Mouse (Mus musculus) lung, postnatal 0 days (tissue): Measurements from ENCODE around the gene Pakap.

Experiments used
- CTCF ChIP-seq: IDR thresholded peaks from 2 replicates; pipeline ENCODE4 v1.5.1; 2016; ENCODE audit warnings: antibody characterized with exemption, mild to moderate bottlenecking
- EP300 ChIP-seq: IDR thresholded peaks from 2 replicates; pipeline ENCODE4 v1.6.1; 2016; ENCODE audit warnings: antibody characterized with exemption, mild to moderate bottlenecking, control low read depth

DNA sequence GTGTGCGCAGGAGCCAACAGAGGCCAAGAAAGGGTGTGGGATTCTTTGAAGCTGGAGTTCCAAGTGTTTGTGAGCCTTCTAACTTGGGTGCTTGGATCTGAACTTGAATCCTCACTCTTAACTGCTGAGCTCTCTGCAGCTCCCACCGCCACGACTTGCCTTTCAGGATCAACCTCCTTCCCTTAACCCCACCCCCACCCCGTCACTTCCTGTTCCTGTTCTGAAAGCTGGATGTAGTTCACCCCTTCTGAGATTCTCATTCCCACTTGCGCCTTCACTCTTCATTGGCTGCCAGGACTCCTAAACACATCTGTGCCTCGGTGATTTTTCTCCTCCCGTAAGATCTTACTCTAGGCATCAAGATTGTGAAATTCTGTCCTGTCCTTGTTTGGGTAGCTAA is 106.4 kb downstream of the Pakap start:
- TF ChIP-seq CTCF (no peak), EP300 (no peak)
